Mouse (Mus musculus): ENCODE measurements around the gene Trim40.

- TF ChIP-seq MAFK (IDR thresholded peaks at IDR 0.05; ENCODE audit: insufficient read depth, low read depth, low read length) (no peak), CHD2 (IDR thresholded peaks at IDR 0.05; ENCODE audit: low read depth, low read length) (no peak), HCFC1 (IDR thresholded peaks at IDR 0.05; ENCODE audit: borderline replicate concordance, insufficient read depth, low read length) (no peak), ZNF384 (IDR thresholded peaks at IDR 0.05; ENCODE audit: low read depth, low read length) (no peak), ZC3H11A (IDR thresholded peaks at IDR 0.05; ENCODE audit: borderline replicate concordance, low read depth, low read length) (no peak)
Measured at GRCm38 (mm10) chr17:36839931-36840330, 50.0 kb downstream of the Trim40 start.

All from ES-E14 (cell line).